Mouse (Mus musculus) retina, adult 2 months (tissue): ENCODE data around the gene Olfr487.
"Not testable (repeated sequence)": the region's sequence is repeated elsewhere in the genome, so short reads cannot be mapped to it uniquely, and the experiment has no call there.

ENCODE experiments used
- DNase-seq: peaks from one replicate; pipeline ENCODE4 v3.0.0-alpha.2; 2012; ENCODE audit warnings: low read depth, low spot score

Gene Olfr487

GRCm38 (mm10) chr7:108214536-108214935, at the start of gene Olfr487:
TSS of gene Olfr487 (minus strand) at chr7:108214636.
- DNase-seq = not testable (repeated sequence)

- DNase-seq = no peak
These were observed 43.8 kb upstream of the Olfr487 start, which contains the start of gene Olfr488 for GRCm38 (mm10) chr7:108258247-108258646. TSS of gene Olfr488 (minus strand) at chr7:108258347.

- DNase-seq = no peak
These were observed 19.1 kb upstream of the Olfr487 start for GRCm38 (mm10) chr7:108233551-108233950.

- DNase-seq = no peak
These were observed 17.5 kb downstream of the Olfr487 start for GRCm38 (mm10) chr7:108196938-108197337.

- not testable (repeated sequence) for DNase-seq
These were observed 18.1 kb downstream of the Olfr487 start for GRCm38 (mm10) chr7:108196337-108196736.

GRCm38 (mm10) chr7:108192714-108193113, 21.7 kb downstream of the Olfr487 start:
- DNase-seq = not testable (repeated sequence)

GRCm38 (mm10) chr7:108191196-108191595, 23.2 kb downstream of the Olfr487 start:
- DNase-seq = not testable (repeated sequence)

GRCm38 (mm10) chr7:108185237-108185636, 29.2 kb downstream of the Olfr487 start:
- DNase-seq = not testable (repeated sequence)

GRCm38 (mm10) chr7:108184401-108184800, 30.0 kb downstream of the Olfr487 start:
- DNase-seq = not testable (repeated sequence)

GRCm38 (mm10) chr7:108172642-108173041, 41.8 kb downstream of the Olfr487 start, which contains the start of gene Olfr486:
TSS of gene Olfr486 (minus strand) at chr7:108172742.
- not testable (repeated sequence) for DNase-seq

GRCm38 (mm10) chr7:108159771-108160170, 54.7 kb downstream of the Olfr487 start, which contains the start of gene Olfr485:
TSS of gene Olfr485 (minus strand) at chr7:108159871.
- no peak for DNase-seq
